Mouse (Mus musculus) thymus, postnatal 4 days (tissue): ENCODE results near the gene Gpatch8.
"Not testable (repeated sequence)": the region's sequence is repeated elsewhere in the genome, so short reads cannot be mapped to it uniquely, and the experiment has no call there.

ENCODE experiments used
- DNase-seq: peaks from one replicate; pipeline ENCODE4 v3.0.0; 2021

Gpatch8 gene

DNA sequence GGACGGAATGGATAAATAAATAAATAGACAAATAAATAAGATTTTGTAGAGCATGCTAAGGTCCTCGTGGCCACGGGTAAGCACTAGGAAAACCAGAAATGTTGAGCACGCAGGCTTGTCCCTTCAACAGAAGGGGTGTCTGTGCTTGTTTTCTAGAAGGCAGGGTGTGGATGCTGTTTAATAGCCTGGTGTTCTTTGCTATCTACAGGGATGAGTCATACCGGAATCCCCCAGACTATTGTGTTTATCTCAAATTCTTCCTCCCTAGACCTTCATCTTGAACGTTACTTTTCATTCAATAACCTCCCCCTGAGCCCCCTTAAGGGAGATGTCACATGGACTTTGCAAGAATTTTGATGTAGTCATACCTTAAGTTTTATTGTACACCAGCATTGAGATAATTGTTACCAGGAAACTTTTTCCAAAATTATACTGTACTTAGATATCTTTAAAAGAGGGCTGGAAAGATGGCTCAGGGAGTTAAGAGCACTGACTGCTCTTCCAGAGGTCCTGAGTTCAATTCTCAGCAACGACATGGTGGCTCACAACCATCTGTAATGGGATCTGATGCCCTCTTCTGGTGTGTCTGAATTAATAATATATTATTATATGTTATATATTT lies 12.7 kb upstream of the Gpatch8 start:
- no peak for DNase-seq

DNA sequence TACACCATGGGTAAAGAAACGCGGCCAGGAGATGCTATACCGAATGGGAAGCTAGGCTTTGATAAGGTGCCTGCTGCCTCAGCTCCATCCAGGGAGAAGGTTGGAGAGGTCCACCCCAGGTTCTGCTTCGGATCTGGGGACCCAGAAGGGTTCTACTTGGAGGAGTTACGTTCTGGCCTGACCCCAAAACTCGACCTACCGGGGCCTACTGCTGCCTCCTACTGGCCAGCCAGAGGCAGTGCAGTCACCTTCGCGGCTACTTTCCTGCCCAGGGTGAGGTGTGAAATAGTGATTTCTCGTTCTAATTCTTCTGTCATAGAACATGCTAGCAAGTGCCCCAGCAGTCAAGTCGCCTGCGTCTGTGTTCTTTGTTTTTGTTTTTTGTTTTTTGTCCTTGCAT lies 12.0 kb upstream of the Gpatch8 start:
- DNase-seq: peak; percentile 38

DNA sequence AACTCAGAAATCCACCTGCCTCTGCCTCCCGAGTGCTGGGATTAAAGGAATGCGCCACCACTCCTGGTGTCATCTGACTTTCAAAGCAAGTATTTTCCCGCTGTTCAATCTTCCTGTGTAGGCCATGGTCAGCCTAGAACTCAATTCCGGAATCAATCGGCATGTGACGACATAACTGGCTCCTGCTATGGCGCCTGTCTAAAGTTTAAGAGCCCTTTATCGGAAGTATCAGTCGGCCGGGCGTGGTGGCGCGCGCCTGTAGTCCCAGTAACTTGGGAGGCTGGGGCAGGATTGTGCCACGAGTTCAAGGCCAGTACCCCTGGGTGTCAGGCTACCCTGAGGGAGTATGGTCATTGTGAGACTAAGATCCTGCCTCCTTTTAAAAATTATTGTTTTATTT lies 11.5 kb upstream of the Gpatch8 start:
- DNase-seq: no peak

DNA sequence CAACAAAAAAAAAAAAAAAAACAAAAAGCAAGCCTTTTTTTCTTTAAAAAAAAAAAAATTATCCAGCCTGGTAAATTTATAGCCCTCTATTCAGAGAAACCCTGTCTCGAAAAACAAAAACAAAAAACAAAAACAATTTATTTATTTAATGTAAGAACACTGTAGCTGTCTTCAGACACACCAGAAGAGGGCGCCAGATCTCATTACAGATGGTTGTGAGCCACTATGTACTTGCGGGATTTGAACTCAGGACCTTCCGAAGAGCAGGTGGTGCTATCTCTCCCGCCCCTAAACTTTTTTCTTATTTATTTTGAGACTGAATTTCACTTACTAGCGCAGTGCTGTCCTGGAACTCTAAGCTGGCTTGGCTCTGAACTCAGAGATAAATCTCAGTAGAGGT lies 11.0 kb upstream of the Gpatch8 start:
- no peak for DNase-seq

DNA sequence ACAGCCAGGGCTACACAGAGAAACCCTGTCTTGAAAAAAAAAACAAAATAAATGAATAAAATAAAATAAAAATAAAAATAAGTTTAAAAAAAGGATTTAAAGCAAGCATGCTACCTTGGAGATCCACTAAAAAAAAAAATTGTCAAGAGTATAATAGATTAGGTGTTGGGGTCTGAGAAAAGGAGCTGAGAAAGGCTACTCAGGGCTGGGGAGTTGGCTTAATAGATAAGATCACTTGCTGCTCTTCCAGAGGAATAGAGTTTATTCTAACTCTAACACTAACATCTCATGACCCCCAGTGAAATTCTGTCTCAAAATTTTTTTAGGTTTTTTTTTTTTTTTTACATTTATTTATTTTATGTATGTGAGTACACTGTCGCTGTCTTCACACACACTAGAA lies 10.1 kb upstream of the Gpatch8 start:
- no peak for DNase-seq

DNA sequence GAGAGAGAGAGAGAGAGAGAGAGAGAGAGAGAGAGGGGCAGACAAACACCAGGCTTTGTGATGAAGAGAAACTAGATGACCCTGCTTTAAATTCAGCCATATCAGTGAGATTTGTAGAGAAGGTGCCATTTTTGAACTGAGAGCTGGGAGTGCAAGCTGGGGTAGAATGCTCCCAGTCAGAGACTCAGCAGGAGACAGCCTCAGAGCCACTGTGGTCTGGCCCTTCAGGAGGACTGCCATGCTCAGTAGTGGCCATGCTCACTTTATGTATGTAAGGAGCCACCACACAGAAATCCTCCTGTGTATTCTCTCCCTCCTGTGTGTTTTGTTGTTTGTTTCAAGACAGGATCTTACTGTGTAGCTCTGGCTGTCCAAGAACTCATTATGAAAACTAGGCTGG lies 9.5 kb upstream of the Gpatch8 start:
- no peak for DNase-seq

DNA sequence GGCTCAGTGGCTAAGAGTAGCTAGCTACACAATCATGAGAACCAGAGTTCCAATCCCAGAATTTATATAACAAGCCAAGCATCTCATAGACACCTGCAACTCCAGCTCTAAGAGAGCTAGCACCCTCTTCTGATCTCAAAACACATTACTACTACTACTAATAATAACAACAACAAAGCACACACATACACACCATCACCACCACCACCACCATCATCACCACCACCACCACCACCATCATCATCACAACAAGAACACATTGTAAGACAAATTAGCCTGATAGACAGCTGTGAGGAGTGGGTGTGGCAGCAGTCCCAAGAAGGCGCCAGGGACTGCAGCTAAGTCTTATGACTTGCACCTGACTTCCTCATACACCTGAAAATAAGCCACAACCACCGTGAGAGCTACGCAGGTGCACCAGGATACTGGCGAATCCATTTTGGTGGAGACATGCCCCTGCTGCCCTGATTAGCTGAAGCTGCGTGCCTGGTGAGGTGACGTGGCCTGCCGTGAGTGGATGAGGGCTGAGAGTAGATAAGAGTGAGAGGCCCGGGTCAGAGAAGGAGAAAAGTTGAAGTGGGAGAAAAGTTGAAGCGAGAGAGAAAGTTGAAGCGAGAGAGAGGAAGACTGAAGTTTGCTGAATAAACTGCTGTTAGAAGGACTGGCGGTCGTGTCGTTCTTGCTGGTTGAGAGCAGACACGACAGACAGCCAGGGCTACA lies 8.9 kb upstream of the Gpatch8 start:
- DNase-seq: not testable (repeated sequence)

DNA sequence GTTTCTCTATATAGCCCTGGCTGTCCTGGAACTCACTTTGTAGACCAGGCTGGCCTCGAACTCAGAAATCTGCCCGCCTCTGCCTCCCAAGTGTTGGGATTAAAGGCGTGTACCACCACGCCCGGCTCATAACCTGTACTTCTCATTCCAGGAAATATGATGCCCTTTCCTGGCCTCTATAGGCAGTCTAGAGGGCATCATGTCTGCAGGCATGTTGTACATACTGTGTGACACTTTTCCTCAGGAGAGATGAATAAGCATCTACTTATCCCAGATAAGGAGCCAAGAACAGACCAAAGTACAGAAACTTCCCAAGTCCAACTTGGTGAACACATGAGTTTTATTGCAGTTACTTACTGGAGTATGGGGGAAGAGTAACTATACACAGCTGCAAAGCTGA lies 2.5 kb upstream of the Gpatch8 start:
- DNase-seq: no peak

DNA sequence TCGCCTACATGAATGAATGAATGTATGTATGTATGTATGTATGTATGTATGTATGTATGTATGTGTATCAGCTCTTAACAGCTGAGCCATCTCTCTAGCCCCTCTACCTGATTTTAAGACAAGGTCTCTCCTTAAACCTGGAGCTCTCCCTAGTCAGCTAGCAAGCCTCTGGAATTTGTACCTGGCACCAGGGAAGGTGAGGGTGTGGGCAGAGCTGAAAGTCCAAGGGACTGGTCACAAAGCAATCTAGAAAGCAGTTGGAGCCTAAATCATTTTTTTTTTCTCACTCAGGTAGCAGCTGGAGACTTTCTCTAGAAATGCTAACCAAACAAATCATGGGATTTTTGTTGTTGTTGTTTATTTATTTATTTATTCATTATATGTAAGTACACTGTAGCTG lies 1.2 kb upstream of the Gpatch8 start:
- DNase-seq: no peak

DNA sequence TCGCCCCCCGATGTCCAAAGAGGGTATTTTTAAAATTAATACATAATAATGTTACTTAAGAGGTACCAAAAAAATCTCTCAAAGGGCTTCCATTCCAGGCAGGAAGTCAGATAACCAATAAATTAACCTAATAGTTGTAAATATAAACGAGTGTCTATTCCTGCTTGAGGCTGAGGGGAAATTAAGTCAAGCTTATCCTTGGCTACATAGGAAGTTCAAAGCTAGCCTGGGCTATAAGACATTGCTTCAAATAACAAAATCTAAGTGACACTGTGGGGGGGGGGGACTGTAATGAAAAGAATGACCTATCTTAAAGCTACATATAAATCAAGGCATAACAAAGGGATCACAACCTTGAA lies 503 bp upstream of the Gpatch8 start:
- DNase-seq: peak; percentile 14

DNA sequence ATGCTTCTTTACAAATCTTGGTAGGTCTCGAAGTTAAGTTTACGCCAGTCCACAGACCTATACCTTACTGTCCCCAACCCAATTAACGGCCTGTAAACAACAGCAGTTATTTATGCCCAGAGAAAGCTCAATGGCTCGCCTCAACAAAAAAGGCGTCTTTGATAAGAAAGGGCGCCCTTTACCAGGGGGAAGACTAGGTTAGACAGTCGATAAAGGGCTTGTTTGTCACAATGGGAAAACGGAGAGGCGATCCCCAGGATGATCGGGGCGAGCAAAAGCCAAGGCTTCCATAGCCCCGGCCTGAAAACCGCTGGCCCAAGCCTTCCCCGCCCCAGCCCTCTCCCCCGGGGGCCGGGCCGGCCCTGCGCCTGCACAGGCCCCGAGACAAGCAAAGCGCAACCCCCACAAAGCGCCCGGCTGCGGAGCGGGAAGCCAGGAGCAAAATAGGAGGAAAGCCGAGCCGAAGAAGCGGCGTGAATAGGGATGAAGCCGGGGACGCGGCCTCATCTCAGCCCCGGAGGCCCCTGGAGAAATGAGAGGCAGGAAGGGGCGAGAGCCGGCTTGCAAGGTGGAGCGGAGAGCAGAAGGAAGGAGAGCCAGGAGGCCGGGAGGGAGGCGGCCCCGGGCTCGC lies 677 bp downstream of the Gpatch8 start:
- no peak for DNase-seq

DNA sequence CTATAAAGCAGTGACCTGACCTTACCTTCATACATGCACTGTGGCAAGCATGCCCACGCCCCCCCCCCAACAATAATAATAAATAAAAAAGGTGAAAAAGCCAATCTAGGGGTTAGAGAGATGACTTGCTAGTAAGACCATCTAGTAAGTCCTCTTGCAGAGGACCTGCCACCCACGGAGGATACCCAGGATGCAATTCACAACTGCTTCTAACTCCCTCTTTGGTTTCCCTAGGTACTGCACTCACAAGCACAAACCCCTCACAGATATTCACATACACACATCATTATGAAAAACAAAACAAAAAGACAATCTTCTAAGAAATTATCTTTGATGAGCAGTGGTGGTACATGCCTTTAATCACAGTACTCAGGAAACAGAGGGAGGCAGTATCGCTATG lies 4.1 kb downstream of the Gpatch8 start:
- DNase-seq: no peak

DNA sequence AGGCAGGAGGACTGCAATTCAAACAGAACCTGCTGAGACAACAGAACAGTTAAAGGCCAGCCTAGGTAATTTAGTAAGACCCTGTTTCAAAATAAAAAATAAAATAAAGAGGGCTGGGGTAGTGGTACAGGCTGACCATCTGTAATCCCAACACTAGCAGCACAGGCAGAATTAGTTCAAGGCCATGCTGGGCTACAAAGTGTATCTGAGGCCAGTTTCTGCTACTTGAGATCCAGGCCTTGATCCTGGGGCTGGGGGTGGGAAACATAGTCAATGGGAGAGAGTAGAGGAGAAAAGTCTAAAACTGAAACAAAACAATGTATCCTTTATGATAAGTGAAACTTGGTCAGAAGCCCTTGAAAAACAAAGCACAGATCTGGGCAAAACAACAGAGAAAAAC lies 5.0 kb downstream of the Gpatch8 start:
- DNase-seq: no peak

DNA sequence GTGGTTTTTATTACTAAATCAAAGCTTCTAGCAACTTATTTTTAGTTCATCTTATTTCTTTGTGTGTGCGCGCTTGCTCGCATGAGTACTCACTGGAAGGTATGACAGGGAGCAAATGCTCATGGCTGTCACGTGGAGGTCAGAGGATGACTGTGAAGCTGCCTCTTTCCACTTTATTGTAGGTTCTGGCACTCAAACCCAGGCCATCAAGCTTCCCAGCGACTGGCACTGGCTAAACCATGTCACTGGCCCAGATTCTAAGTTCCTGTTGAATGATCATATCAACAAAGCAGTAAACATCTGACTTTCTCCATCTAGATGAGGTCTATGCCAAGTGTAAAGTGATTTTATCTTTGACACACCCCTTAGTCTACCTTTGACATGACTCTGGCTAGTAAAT lies 14.7 kb downstream of the Gpatch8 start:
- DNase-seq: no peak

DNA sequence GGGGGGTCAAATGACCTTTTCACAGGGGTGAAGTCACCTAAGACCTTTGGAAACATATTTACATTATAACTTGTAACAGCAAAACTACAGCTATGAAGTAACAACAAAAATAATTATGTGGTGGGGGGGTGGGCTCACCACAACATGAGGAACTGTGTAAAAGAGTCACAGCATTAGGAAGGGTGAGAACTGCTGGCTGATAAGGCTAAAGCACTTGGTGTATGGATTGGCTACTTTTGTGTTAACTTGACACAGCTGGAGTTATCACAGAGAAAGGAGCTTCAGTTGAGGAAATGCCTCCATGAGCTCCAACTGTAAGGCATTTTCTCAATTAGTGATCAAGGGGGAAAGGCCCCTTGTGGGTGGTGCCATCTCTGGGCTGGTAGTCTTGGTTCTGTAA lies 15.9 kb downstream of the Gpatch8 start:
- not testable (repeated sequence) for DNase-seq

DNA sequence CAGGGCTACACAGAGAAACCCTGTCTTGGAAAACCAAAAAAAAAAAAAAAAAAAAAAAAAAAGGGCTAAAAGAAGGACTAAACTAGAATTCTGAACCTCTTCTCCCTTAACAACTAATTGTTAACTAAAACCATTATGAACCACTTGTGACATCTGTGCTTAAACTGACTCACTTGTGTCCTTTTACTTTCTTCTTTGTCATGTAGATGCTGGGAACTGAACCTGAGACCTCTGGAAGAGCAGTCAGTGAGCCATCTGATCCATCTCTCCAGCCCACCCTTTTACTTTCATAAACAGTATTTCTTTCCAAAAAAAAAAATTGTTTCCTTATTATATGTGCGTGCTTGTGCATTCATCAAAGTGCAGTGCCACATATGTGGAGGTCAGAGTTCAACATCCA lies 16.5 kb downstream of the Gpatch8 start:
- DNase-seq: no peak

DNA sequence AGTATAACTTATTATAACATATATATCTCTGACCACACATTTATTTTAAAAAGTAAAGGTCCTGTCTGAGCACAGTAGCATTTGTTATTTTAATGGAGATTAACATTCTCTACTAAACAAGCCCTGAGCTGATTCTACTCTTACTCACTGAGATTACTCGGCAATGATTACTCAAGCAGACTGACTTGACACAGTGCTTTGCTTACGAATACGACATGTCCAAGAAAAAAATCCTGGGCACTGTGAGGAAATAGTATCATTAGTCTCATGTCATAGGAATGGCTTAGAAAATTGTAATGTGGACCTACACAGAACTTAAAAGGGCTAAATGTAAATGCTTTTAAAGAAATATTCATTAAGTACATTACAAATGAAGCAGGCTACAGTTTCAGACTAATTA lies 20.0 kb downstream of the Gpatch8 start:
- DNase-seq: no peak

DNA sequence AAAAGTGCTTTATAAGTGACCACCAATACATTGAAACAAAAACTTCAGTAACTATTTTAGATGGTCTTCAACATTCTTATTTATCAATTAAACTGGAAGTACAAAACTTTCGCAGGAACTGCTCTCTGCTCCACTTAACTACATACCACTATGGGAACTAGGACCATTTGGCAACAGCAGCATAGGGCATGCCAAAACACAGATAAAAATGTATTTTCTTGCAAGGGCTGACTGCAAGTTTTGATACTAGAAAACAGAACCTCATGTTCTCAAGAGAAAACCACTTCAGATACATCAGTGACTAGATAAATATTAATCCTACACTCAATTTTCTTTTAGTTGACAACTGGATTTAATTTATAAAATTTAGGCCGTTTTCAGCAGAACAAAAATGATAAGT lies 22.1 kb downstream of the Gpatch8 start:
- no peak for DNase-seq

DNA sequence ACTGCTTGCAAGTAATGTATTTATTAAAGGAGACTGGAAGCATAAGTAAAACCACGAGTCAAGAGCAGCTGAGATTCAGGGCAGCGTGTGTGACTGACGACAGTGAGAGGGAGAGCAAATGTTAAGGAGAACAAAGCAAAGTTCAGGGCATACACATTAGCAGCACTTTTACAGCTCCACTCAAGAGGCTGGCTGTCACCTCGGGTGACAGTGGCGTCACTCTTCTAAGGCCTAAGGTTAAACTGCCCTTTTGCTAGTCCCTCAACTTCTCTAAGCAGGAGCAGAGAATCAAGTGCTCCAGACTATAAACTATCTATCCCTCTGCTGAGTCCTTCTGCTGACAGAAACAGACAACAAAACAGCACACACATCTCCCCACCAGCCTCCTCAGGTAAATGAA lies 24.8 kb downstream of the Gpatch8 start:
- no peak for DNase-seq

DNA sequence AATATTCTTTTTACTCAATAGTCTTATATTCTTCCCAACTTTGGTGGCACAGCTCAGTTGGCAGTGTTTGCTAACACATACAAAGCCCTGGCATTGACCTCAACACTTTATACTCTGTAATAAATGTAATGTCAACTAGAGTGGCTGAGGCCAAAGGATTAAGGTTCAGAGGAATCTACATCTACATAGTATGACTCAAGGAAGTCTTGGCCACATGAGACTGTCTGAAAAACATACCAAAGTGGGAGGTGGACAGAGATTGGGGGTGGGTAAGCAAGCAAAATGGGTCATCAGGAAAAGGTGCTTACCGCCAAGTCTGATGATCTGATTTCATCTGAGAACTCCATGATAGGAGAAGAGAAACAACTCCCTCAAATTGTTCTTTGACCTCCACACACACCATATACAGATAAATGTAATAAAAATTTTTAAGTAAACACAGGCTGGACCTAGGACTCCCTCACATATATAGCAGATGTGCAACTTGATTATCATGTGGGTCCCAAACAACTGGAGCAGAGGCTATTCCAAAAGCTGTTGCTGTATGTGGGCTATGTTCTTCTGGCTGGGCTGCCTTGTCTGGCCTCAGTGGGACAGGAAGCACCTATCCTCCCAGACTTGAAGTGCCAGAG lies 41.3 kb downstream of the Gpatch8 start:
- no peak for DNase-seq

DNA sequence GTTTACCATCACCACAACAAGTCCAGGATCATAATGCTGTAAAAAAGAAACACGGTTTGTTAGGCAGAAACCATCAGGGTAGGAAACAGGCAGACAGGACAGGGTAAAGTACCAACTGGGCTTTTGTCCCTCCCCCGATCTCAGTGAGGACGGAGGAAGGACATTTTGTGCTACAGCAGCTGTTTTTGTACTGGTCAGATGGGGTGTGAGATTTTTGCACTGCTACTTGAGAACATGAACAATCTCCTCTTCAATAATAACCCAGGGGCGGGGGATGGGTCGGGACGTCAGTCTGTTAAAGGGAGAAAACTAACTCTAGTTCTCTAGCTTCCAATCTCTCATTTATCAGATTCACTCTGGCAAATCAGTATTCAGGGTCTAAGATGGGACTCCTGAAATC lies 46.0 kb downstream of the Gpatch8 start:
- no peak for DNase-seq

DNA sequence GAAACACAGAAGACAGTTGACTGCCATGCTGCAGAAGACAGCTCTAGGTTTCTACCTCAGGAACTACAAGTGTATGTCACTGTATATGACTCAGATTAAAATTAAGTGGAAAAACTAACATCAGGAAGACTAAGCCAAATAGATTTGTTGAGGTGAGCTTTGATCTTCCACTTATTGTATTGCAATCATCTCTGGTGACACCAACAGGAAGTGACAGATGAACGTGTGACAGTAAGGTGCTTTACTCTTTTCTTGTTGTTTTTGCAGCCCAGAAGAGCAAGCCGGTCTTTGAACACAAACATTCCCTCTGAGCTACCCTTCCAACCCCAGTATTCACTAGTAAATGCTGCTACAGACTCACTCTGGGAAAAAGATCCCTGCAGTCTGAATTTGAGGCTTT lies 59.5 kb downstream of the Gpatch8 start:
- DNase-seq: no peak

DNA sequence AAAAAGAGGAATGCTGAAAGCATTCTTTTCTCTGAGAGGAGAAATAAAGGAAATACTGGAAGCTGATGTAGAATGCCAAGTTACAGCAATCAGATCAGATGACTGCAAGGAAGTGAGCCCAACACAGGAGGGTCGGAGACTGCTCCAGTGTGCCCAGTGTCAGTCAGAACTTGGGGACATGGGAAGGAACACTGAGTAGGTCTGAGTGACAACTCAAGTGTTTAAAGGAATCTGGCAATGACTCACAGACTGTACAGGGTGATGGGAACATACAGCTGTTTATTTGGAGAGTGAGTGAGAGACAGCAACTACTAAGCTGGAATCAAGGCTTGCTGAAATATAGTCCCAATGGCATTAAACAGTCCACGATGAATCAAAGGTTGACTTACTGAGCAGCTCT lies 60.0 kb downstream of the Gpatch8 start:
- DNase-seq: no peak

DNA sequence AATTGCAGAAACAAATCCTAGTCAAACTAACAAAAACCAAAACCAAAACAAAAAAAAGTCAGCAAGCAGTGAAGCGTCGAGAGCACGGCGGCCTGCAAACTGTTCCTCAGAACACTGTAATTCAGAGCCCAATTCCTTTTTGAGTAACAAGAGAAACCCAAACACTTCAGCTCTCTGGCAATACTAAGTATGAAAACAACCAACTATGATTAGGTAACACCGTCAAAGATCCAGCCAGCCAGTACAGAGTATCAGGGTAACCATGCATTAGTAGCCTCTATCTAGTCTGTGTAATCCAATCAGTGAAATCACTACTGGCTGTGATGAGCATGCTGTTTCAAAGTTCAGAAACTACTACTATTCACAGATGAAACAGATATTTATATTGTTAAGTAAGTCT lies 60.5 kb downstream of the Gpatch8 start:
- no peak for DNase-seq
